Comparison of ENCODE assay signal across 20 mouse cellular contexts in the genomic region with DNA sequence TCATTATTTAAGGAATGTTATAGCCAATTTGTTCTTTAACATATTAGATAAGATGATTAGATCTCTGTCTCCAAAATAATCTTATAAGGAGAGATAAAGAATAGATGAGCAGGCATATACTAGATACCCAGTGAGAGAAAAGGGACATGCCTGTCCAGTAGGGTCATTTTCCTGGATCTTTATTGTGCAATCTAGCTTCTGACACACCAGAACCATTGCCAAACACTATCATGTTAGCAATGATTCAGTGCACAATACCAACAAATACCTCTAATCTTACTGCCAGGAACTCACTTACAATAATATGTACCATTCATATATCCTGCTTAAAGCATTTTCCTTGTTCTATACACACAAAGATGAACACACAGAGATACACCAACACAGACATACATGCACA.
"Had no signal": no experiment of that assay in that cellular context is flagged by ENCODE, and none has a peak within 500 bp of the region (broad histone marks: within the 10 kb centered on the region; RNA-seq: fewer than 3 reads in every experiment).

No protein-coding gene starts in this region.

- ATAC-seq: liver, postnatal 0 days; lung, postnatal 0 days; midbrain, embryonic 16.5 days had no signal

- H3K27ac ChIP-seq: lung, embryonic 15.5 days; midbrain, embryonic 10.5 days; midbrain, embryonic 12.5 days; neural tube, embryonic 13.5 days; neural tube, embryonic 15.5 days had no signal

- DNase-seq: liver, postnatal 0 days; lung, adult 2 months; lung, postnatal 14 days; lung, postnatal 4 days; midbrain, embryonic 14.5 days; retina, postnatal 1 day; right cerebral cortex, adult 18-20 months; right cerebral cortex, postnatal 25 days; right cerebral cortex, postnatal 4 days; spleen, adult 18-20 months; thymus, adult 18-20 months; thymus, postnatal 14 days; thymus, postnatal 36 days had no signal

- H3K4me3 ChIP-seq: lung, embryonic 15.5 days; midbrain, embryonic 10.5 days; midbrain, embryonic 12.5 days; neural tube, embryonic 13.5 days; neural tube, embryonic 15.5 days had no signal
